Mouse (Mus musculus) ES-Bruce4 (cell line): ENCODE data around the gene Gtf2b.

Experiments used
- CTCF ChIP-seq: IDR thresholded peaks from one replicate; pipeline ENCODE4 v1.8.1; 2011; ENCODE audit warnings: low read depth, low read length
- EP300 ChIP-seq: IDR thresholded peaks from 2 replicates; pipeline ENCODE4 v1.6.1; 2011; ENCODE audit warnings: low read depth, low read length; ENCODE audit not compliant: insufficient read depth
- POLR2A ChIP-seq: IDR thresholded peaks from one replicate; pipeline ENCODE4 v1.8.1; 2011; ENCODE audit warnings: low read length; ENCODE audit not compliant: insufficient read depth

- TF ChIP-seq CTCF (no peak), POLR2A (no peak), EP300 (no peak)
These were observed 5.7 kb downstream of the Gtf2b start for GRCm38 (mm10) chr3:142770518-142770917.
